Mouse (Mus musculus) stomach, postnatal 0 days (tissue): ENCODE data around the gene Tollip. TPM values are rescaled to one million over a fixed set of nuclear protein-coding genes. Genes with fewer than 3 reads are reported as not detected.

Experiments
- ATAC-seq: fragments of 200-750 bp; cut with Nextera tagmentation; 2 replicates; pipeline ENCODE4 v1.8.0; 2017; ENCODE audit not compliant: low FRiP score, low TSS enrichment
- DNase-seq: peaks from one replicate; pipeline ENCODE4 v3.0.0-alpha.2; 2016; ENCODE audit warnings: low spot score
- H3K27ac ChIP-seq: fragments of 300-500 bp; sonication (generic); replicated peaks from 2 replicates; pipeline ENCODE4 v1.5.1; 2014; ENCODE audit warnings: mild to moderate bottlenecking, control low read depth
- H3K27me3 ChIP-seq: fragments of 300-500 bp; sonication (generic); 2 replicates; pipeline ENCODE4 v1.6.1; 2014; ENCODE audit warnings: low read length; ENCODE audit not compliant: control insufficient read depth, insufficient read depth
- H3K36me3 ChIP-seq: fragments of 300-500 bp; sonication (generic); 2 replicates; pipeline ENCODE4 v1.6.1; 2014; ENCODE audit warnings: low read length, mixed read lengths; ENCODE audit not compliant: control insufficient read depth, insufficient read depth
- H3K4me1 ChIP-seq: fragments of 300-500 bp; sonication (generic); replicated peaks from 2 replicates; pipeline ENCODE4 v1.6.1; 2014; ENCODE audit warnings: antibody characterized with exemption; ENCODE audit not compliant: control insufficient read depth, insufficient read depth
- H3K4me2 ChIP-seq: fragments of 300-500 bp; sonication (generic); replicated peaks from 2 replicates; pipeline ENCODE4 v1.6.1; 2014; ENCODE audit warnings: low read depth, mild to moderate bottlenecking, control low read depth, moderate library complexity
- H3K4me3 ChIP-seq: fragments of 300-500 bp; sonication (generic); 2 replicates; pipeline ENCODE4 v1.5.1; 2014; ENCODE audit warnings: low read depth, low read length, control low read depth
- H3K9ac ChIP-seq: fragments of 300-500 bp; sonication (generic); 2 replicates; pipeline ENCODE4 v1.6.1; 2014; ENCODE audit warnings: mild to moderate bottlenecking, low read length, control low read depth, mixed read lengths
- H3K9me3 ChIP-seq: fragments of 300-500 bp; sonication (generic); 2 replicates; pipeline ENCODE4 v1.6.1; 2016; ENCODE audit warnings: low read length; ENCODE audit not compliant: control insufficient read depth
- CTCF ChIP-seq: IDR thresholded peaks from 2 replicates; pipeline ENCODE4 v1.5.1; 2016; ENCODE audit warnings: antibody characterized with exemption, low read depth, mild to moderate bottlenecking, moderate library complexity
- EP300 ChIP-seq: optimal IDR thresholded peaks from 2 replicates; pipeline ENCODE3; 2016; ENCODE audit warnings: antibody characterized with exemption
- WGBS: fragments of 180-500 bp; shearing (Covaris S2); extraction: QIAGEN DNeasy Blood & Tissue Kit; methylation state at CpG from one replicate; pipeline ENCODE4 v1.1.7; 2014; 5-methylcytosine and 5-hydroxymethylcytosine counted together
- polyA plus RNA-seq: library from polyadenylated mRNA; unstranded; fragments of >200 nt; fragmentation: Nextera tagmentation; extraction: Ambion mirVana; gene quantifications from 2 replicates; pipeline ENCODE4 v1.2.1, GENCODE M21; 2015

Gene Tollip
- polyA plus RNA-seq, 1 experiment from 2014 or later, result 33.4 TPM

GRCm38 (mm10) chr7:141861046-141861445, 57.3 kb downstream of the Tollip start:
- DNase-seq (no peak), ATAC-seq (0 out of 2 replicates have a peak, but pooled peaks have one; percentile 9)
- Histone ChIP-seq H3K4me2 (no peak overlapping the region), H3K9ac (no peak overlapping the region), H3K4me3 (no peak overlapping the region), H3K27ac (no peak overlapping the region), H3K27me3 (no peaks in the 10 kb centered on the region), H3K36me3 (no peaks in the 10 kb centered on the region), H3K9me3 (no peaks in the 10 kb centered on the region), H3K4me1 (no peaks in the 10 kb centered on the region)
- TF ChIP-seq CTCF (no peak), EP300 (no peak)
- WGBS, result 91% methylated on average over 4 of the region's 4 CpGs

GRCm38 (mm10) chr7:141840354-141840753, 78.0 kb downstream of the Tollip start:
- H3K9ac ChIP-seq, result no peak overlapping the region
- no peaks in the 10 kb centered on the region for H3K4me1 ChIP-seq
- H3K4me2 ChIP-seq, result no peak overlapping the region; the same call in 1 of the 2 replicates
- no peaks in the 10 kb centered on the region for H3K9me3 ChIP-seq
- H3K36me3 ChIP-seq, result no peaks in the 10 kb centered on the region
- no peak for ATAC-seq
- DNase-seq, result no peak
- H3K27me3 ChIP-seq, result no peaks in the 10 kb centered on the region
- 83% methylated on average over 10 of the region's 10 CpGs for WGBS
- H3K27ac ChIP-seq, result no peak overlapping the region
- no peak for TF ChIP-seq EP300
- no peak overlapping the region for H3K4me3 ChIP-seq

- DNase-seq, result peak; percentile 94
Observed at GRCm38 (mm10) chr7:141838779-141839178, 79.5 kb downstream of the Tollip start, which contains the start of gene Muc5b. Muc5b (plus strand) TSS chr7:141839070.

GRCm38 (mm10) chr7:141836423-141836822, 81.9 kb downstream of the Tollip start:
- 61% methylated on average over 8 of the region's 8 CpGs for WGBS
- TF ChIP-seq CTCF, result no peak
- no peak for ATAC-seq
- Histone ChIP-seq H3K9me3 (no peaks in the 10 kb centered on the region), H3K4me2 (no peak overlapping the region), H3K4me1 (no peaks in the 10 kb centered on the region), H3K36me3 (no peaks in the 10 kb centered on the region), H3K9ac (no peak overlapping the region), H3K4me3 (no peak overlapping the region), H3K27ac (no peak overlapping the region), H3K27me3 (no peaks in the 10 kb centered on the region)
- DNase-seq, result no peak

More at GRCm38 (mm10) chr7:141838779-141839178, 79.5 kb downstream of the Tollip start, which contains the start of gene Muc5b:
- peak within 1 kb of the TSS; percentile 27; the same call in 1 of the 2 replicates for H3K4me2 ChIP-seq
- no peaks in the 10 kb centered on the region for H3K36me3 ChIP-seq
- no peaks in the 10 kb centered on the region for H3K4me1 ChIP-seq
- H3K4me3 ChIP-seq, result no peak within 1 kb of the TSS
- no peak for TF ChIP-seq EP300
- peak; percentile 37 for TF ChIP-seq CTCF
- ATAC-seq, result peak; percentile 93
- 0 out of 2 replicates have a peak within 1 kb of the TSS, but pooled peaks have one; percentile 13 for H3K9ac ChIP-seq
- H3K9me3 ChIP-seq, result no peaks in the 10 kb centered on the region
- peak within 1 kb of the TSS; percentile 82 for H3K27ac ChIP-seq
- WGBS, result 40% methylated on average over 5 of the region's 5 CpGs
- H3K27me3 ChIP-seq, result no peaks in the 10 kb centered on the region

GRCm38 (mm10) chr7:141835941-141836340, 82.4 kb downstream of the Tollip start:
- WGBS, result 65% methylated on average over 7 of the region's 7 CpGs
- DNase-seq (no peak), ATAC-seq (no peak)
- H3K4me1 ChIP-seq, result no peaks in the 10 kb centered on the region
- H3K27me3 ChIP-seq, result no peaks in the 10 kb centered on the region
- no peak overlapping the region for H3K27ac ChIP-seq
- H3K9ac ChIP-seq, result no peak overlapping the region
- no peak for TF ChIP-seq EP300
- no peak for TF ChIP-seq CTCF
- H3K4me3 ChIP-seq, result no peak overlapping the region
- no peaks in the 10 kb centered on the region for H3K9me3 ChIP-seq
- no peaks in the 10 kb centered on the region for H3K36me3 ChIP-seq
- no peak overlapping the region for H3K4me2 ChIP-seq

Other genes with a start within 250 kb of the Tollip start
- 0.23 and 0.40 TPM in 2 replicates for gene Muc2, start 228.2 kb downstream of the Tollip start, polyA plus RNA-seq
- 2.9 and 3.3 TPM in 2 replicates for gene Muc5ac, start 129.5 kb downstream of the Tollip start, polyA plus RNA-seq
- gene Muc5b, start 79.4 kb downstream of the Tollip start, polyA plus RNA-seq, result 122 and 133 TPM in 2 replicates
- gene Brsk2, start 31.2 kb upstream of the Tollip start, polyA plus RNA-seq, result 0.62 and 0.75 TPM in 2 replicates
- gene Mob2, start 142.6 kb upstream of the Tollip start, polyA plus RNA-seq, result 61.5 and 65.8 TPM in 2 replicates
- gene Dusp8, start 177.3 kb upstream of the Tollip start, polyA plus RNA-seq, result 3.6 and 5.6 TPM in 2 replicates
- not detected in 2 replicates for gene Gm45618, start 202.2 kb upstream of the Tollip start, polyA plus RNA-seq
- gene Gm39115, start 217.5 kb upstream of the Tollip start, polyA plus RNA-seq, result not detected in 2 replicates
- not detected in 2 replicates for gene Gm45337, start 226.1 kb upstream of the Tollip start, polyA plus RNA-seq
- not detected in 2 replicates for gene Gm29735, start 238.6 kb upstream of the Tollip start, polyA plus RNA-seq
- gene Gm4553, start 247.2 kb upstream of the Tollip start, polyA plus RNA-seq, result not detected in 2 replicates